Mouse (Mus musculus): ENCODE measurements around the gene Asl.

The Asl gene

DNA sequence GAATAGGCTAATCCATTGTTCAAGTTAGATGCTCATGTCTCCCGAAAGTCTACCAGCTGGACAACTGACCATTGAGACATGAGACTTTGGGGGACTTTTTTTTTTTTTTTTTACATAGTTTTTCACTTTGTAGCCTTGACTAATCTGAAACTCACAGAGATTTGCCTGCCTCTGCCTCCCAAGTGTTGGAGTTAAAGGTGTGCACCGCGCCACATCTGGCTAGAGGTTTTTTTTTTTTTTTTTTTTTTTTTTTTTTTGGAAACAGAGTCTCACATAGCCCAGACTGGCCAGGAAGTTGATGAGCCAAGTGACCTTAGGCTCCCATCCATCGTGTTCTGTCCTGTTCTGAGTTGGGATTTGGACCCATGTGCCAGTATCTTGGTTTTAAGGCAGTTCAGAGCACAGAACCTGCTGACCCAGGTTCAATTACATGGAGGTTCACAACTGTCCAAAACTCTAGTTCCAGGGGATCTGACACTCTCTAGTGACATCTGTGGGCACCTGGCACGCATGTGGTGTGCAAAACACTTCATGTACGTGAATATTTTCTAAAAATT is 20.9 kb downstream of the Asl start:
- DNase-seq (ENCODE audit: inconsistent age in 2 of 2, low spot score in 1 of 2), result no peak

DNA sequence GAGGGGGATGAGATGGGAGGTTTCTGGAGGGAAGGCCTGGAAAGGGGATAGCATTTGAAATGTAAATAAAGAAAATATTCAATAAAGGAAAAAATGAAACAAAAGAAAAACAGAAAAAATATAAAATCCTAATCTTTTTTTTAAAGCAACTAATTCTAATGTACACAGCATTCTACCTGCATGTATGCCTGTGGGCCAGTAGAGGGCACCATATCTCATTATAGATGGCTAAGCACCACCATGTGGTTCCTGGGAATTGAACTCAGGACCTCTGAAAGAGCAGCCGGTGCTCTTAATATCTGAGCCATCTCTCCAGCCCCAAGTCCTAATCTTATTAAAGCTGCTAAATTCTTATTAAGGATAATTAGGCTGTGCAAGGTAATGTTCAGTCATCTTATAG is 21.7 kb downstream of the Asl start:
- no peak for DNase-seq (ENCODE audit: inconsistent age in 2 of 2, low spot score in 1 of 2)

DNA sequence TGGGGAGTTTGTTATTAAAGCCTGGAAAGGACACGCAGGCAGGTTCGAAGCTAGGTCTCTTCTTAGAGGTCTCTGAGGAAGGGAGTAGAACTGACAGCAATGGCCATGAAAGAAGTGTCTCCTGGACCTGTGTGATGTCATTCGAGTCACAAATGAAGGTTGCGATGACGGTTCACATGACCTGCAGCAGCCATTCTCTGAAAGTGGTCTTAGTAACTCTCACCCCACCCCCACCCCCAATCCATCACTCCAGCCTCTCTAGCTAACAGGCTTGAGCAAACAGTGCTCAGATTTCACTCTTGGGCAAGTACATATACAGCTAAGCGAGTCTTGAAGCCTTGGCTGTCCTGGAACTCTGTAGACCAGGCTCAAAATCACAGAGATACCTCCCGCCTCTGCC is 25.8 kb downstream of the Asl start:
- DNase-seq (ENCODE audit: inconsistent age in 2 of 2, low spot score in 1 of 2), result peak in 1 of 2 experiments; percentile 46

DNA sequence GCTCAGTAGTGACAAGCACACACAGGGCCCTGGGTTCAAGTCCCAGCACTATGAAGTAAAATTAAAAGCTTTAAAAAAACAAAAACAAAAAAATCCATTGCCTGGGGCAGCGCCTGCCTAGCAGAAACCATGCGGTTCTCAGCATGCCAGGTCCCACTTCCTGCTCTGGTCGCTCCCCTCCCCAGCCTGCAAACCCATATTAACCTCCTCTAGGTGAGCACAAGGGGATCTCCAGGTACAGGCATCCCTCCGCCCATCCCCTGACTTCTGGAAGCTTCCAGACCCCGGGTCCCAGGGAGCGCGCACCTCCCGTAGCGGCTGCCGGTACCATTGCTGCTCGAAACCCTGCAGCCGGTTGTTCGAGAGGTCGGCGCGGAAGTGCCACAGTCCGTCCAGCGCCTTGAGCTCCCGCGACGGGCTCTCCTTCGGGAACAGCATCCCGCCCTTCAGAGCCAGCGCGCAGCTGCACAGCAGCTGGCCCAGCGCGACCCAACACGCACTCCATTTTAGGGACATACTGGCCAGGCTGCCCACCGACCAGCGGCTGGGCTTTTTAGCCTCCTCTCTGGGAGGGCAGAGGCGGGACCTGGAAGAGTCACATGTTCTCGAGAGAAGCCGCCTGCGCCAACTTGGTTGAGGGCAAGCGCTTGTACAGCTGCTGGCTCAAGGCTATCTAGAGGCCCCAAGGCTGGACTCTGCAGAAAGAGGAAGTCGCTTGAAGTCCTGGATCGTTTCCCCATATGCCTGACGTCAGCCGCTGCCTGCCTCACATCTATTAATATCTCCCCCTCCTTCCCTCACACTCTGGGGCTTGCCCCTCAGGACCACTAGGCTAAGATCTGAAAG is 26.5 kb downstream of the Asl start, which contains the start of gene Gusb:
Gene Gusb, minus strand, starts transcription at position 749 of the 846 bp plus-strand sequence.
- DNase-seq (ENCODE audit: inconsistent age in 2 of 2, low spot score in 1 of 2), result peak; percentile 92 to 97

DNA sequence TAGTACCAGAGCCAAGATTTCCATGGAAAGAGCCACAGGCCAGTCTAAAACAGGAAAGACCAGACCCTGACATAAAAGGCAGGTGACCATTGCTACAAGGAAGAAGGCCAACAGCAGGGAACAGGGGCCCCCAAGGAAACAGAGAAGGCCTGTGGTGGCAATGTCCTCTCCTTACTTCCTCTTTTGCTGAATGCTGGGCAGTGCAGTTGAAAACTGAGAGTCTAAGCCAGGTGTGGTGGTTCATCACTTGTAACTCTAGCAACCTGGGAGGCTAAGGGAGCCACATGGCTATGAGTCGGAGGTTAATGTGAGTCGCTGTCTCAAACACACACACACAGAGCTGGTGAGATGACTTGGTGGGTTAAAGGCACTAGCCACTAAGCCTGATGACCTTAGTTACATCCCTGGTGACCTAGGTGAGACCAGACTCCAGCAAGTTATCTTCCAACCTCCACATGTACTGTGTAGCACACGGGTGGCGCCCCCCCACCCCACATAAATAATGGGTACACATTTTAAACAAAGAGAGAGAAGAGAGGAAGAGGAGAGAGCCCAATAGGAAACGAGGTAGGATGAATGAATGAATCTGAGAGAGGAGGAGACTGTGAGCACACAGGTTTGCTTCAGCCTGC is 27.6 kb downstream of the Asl start:
- DNase-seq (ENCODE audit: inconsistent age in 2 of 2, low spot score in 1 of 2), result no peak

DNA sequence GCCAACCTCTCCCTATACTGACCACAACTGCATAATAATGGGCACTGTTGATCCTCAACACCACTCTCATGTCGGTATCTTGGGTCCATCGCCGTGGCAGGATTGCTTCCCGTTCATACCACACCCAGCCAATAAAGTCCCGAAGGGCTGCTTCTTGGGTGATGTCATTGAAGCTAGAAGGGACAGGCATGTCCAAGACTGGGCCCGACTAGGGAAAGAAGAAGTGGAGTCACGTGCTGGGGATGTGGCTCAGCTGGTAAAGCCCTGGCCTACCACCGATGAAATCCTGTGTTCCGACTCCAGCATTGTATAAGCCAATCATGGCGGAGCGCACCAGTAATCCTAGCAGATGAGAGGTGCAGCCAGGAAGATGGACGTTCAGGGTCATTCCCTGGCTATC is 28.3 kb downstream of the Asl start:
- peak; percentile 32 to 57 for DNase-seq (ENCODE audit: inconsistent age in 2 of 2, low spot score in 1 of 2)

DNA sequence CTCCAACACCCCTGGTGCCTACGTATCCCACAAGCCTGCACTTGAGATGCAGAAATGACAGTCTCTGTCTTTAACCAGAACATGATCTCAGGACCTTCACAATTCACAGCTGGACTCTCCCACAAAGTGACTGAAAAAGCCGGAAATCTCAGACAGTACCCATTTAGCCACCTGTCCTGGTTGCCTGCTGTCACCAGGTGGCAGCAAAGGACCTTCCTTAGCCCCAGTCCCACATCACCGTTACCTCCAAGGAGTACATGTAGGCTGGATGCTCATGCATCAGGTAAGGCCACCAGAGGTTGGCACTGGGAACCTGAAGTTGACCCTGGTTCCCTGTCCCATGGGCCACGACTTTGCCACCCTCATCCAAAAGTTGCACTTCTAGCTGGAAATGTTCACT is 29.9 kb downstream of the Asl start:
- DNase-seq (ENCODE audit: inconsistent age in 2 of 2, low spot score in 1 of 2), result peak; percentile 54 to 81

DNA sequence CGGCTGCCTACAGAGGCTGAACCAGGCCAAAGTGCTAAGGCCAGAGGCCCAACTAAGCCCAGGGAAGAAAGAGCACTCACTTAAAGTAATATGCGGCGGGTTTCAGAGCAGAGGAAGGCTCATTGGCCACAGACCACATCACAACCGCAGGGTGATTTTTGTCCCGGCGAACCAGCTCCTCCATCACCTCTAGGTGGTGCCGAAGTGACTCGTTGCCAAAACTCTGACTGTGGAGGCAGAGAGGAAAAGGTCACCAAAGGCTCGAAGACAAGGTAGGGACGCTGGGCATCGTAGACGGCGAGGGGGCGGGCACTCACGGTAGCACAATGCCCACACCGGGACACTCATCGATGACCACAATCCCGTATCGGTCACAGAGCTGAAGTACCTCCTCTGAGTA is 31.3 kb downstream of the Asl start:
- no peak for DNase-seq (ENCODE audit: inconsistent age in 2 of 2, low spot score in 1 of 2)

DNA sequence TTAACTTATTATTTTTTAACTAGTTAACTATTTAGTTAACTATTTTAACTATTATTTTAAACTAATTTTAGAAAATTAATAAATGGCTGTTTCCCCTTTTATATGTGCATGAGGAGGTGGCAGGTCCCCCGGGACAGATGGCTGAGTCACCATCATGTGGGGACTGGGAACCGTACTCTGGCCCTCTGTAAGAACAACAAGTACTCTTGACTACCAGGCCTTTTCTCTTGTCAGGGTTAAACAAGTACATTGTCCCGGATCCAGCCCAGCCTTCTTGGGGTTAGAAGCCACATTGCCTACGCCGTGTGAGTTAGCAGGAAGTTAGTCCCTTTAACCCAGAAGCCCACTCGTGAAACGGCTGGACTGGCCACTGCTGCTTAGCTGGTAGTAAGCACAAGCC is 34.1 kb downstream of the Asl start:
- no peak for DNase-seq (ENCODE audit: inconsistent age in 2 of 2, low spot score in 1 of 2)

DNA sequence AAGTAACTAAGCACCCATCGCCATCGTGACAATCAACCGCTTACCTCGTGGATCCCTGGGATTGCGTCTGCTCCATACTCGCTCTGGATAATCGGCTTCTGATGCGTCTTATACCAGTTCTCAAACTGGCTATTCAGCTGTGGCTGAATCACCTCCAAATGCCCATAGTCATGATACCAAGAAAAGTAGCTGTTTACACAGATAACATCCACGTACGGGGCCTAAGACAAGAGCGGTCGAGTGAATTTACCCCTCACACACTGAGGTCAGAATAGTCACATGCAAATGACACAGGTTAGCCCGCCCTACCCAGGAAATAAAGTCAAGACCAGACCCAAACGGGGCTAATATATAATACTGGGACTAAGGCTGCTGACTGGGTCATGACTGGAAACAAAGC is 35.7 kb downstream of the Asl start:
- DNase-seq (ENCODE audit: inconsistent age in 2 of 2, low spot score in 1 of 2), result no peak

DNA sequence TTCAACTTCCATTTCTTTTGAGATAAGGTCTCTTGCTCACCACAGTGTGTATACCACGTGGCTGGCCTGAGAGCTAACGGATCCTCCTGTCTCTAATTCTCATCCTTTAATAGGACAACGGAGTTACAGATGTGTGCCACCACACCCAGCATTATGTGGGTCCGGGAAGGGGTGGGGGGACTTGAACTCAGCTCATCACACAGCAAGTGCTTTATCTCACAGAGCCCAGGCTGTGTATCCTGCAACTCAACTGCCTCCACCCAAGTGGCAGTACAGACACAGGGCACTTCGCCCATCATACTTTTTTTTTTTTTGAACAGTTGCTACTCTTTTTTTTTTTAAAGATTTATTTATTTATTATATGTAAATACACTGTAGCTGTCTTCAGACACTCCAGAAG is 37.1 kb downstream of the Asl start:
- DNase-seq (ENCODE audit: inconsistent age in 2 of 2, low spot score in 1 of 2), result no peak

DNA sequence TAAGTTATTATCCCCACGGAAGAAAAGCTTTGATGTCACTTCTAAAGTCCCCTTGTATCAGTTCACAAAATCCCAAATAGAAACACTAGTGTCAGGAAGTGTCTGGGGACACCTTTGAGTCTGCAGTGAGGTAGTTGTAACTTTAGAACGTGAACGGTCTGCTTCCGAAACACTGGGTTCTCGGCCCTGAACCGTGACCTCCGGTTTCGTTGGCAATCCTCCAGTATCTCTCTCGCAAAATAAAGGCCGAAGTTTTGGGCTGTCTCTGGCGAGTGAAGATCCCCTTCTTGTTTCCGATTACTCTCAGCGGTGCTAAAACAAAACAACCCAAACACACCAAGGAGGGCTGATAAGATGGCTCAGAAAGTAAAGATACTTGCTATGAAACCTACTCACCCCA is 39.7 kb downstream of the Asl start:
- DNase-seq (ENCODE audit: inconsistent age in 2 of 2, low spot score in 1 of 2), result peak; percentile 49 to 81

DNA sequence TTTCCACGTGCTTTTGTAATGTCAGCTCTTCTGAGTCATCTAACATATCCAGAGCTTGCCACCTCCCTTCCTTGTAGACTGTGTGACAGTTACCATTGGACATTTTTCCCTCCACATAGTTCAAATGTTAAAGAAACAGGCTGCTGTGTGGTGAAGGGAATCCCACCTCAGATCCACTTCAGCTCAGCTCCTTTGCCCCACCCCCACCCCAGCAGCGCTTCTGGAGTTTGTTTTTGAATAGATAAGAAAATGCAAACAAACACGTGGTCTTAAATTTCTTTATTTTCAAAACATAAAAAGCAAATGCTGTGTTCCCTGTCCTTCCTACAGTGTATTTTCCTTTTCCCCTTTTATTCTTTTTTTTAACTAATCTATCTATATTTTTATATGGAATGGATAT is 48.8 kb downstream of the Asl start:
- DNase-seq (ENCODE audit: inconsistent age in 2 of 2, low spot score in 1 of 2), result no peak

DNA sequence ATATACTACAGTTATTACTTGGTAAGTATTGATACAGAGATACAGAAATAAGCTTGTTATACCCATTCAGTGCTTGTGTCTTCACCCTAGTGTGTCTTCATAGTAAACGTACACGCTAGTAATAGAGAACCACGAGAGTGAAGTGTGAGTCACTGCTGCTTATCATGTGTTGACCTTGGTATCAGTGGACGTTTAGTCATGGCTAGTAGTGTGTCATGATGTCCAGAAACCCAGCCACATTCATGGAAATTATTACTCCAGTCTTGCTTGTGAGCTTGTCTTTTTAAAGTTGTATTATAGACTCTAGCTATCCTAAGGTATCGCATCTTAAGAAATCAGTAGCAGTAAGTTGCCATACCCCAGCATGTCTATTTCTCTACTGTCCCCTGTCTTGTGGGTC is 50.4 kb downstream of the Asl start:
- DNase-seq (ENCODE audit: inconsistent age in 2 of 2, low spot score in 1 of 2), result peak; percentile 59 to 82

DNA sequence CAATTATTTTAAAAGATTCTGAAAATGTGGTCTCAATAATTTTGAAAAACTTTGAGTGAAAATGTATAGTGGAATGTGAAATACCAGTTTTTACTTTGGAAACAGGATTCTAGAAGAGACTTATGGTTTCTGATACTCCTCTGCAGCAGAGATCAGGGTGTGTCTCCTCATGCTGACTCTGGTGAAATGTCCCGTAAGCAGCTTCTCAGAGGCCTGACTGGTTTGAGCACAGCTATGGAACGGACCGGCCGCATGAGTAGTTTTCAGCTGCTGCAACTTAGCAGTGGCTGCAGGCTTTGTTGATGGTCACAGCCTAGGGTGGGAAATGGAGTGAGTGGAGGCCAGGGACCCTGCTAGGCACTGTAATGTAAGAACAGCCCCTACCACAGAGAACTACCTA is 51.3 kb downstream of the Asl start:
- DNase-seq (ENCODE audit: inconsistent age in 2 of 2, low spot score in 1 of 2), result no peak

DNA sequence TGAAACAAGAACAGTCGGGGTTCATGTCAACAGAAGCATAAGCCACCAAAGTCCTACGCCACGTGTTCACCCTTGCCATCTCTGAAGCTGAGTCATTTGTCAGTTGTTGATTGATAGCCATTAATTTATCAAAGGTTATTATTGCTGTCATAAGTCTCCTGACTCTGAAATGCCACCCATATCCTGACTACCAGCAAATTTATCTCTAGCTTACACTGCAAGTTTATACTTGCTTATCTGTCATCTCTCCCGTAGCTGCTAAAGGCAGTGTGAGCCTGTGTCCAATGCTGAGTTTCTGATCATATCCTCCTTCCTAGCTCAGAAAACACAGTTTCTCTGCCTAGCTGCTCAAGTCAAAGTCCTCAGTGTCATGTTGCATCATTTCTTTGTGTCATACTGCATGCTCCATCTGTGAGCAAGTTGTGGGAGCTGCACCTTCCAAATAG is 54.2 kb downstream of the Asl start:
- DNase-seq (ENCODE audit: inconsistent age in 2 of 2, low spot score in 1 of 2), result peak in 1 of 2 experiments; percentile 68

DNA sequence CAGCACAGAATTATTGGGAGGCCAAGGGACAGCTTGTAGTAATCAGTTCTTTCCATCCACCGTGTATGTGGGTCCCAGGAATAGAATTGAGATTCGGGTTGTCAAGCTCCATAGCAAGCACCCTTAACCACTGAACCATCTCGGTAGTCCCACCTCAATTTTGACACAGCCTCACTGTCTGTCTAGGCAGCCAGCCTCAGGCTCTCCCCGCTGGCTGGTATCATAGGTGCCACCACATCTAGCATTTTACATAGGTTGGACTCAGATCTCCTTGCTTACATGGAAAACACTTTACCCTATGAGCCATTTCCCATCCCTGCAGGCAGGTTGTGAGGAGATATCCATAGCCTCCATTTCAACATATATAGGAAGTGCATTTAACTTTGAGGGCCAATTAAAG is 54.7 kb downstream of the Asl start:
- no peak for DNase-seq (ENCODE audit: inconsistent age in 2 of 2, low spot score in 1 of 2)

DNA sequence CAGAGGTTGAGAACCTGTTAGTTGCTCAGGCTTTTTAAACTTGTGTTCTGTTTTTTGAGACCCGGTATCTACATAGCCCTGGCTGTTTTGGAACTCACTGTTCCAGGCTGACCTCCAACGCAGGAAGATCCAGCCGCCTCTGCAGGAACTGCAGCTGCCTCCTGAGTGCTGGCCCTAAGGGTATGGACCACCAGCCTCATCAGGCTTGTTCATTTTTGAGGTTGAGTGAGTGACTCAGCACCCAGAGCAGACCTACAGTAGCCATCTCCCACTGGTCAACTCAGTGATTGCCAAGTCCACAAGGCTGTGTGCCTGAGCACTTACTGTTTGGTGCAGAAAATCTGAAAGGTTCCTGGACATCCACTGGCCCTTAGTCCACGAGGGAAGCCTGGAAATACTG is 57.6 kb downstream of the Asl start:
- peak in 1 of 2 experiments; percentile 43 for DNase-seq (ENCODE audit: inconsistent age in 2 of 2, low spot score in 1 of 2)

DNA sequence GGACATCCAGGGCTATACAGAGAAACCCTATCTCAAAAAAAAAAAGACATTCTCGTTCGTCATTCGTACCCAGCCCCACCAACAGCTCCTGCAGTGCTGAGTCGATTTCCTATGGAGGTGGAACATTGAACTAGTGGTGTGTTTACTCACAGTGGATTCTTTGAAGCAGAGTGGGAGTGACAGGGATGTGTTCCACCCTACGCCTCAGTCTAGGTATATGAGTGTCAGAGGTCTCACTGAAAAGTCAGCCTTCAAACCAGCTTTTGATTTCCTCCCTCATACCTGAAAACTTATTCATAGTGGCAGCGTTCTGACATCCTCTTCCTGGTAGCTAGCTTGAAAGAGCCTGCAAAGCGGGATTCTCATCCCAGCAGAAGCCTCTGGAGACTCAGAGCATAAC is 60.6 kb downstream of the Asl start:
- DNase-seq (ENCODE audit: inconsistent age in 2 of 2, low spot score in 1 of 2), result no peak

DNA sequence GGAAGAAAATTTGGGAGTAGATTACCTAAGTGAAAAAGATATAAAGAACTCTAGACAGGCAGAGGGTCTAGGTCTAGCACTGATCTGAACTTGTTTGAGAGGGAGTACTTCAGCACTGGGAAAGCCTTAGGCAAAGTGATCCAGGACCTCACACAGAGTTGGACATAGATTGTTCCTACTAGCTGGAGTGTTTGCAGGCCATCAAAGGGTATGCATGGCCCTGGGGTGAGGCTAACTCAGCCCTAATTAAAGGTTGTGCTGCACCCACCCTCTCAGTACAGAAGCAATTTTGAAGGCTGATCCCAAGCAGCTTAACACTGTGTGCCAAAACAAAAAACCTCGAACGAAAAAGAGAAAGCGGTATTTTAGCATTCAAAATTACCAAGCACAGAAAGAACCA is 62.6 kb downstream of the Asl start:
- no peak for DNase-seq (ENCODE audit: inconsistent age in 2 of 2, low spot score in 1 of 2)

DNA sequence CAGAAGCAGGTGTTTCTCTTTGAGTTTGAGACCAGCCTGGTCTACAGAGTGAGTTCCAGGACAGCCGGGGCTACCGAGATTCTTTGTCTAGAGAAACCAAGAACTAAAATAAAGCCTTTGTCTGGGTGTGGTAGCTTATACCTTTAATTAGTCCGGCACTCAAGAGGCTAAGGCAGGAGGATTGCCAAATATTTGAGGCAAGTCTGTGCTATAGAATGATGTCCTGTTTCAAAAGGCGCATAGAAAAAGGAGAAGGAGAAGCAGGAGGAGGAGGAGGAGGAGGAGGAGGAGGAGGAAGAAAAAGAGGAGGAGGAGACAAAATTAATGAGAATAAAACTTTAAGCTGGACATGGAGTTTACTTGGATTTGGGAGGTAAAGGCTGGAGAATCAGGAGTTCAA is 65.8 kb downstream of the Asl start:
- DNase-seq (ENCODE audit: inconsistent age in 2 of 2, low spot score in 1 of 2), result no peak

Data from adrenal gland, adult (tissue).